Mouse (Mus musculus) liver, embryonic 14.5 days (tissue): ENCODE results near the gene Tstd2. TPM values are rescaled to one million over a fixed set of nuclear protein-coding genes. Genes with fewer than 3 reads are reported as not detected.

Source experiments
- ATAC-seq: fragments of 200-750 bp; cut with Nextera tagmentation; 2 replicates; pipeline ENCODE4 v1.8.0; 2017; ENCODE audit warnings: moderate number of reproducible peaks, mild to moderate bottlenecking, moderate library complexity; ENCODE audit not compliant: insufficient read depth
- DNase-seq, 3 experiments: peaks; one replicate each; pipeline ENCODE4 v3.0.0-alpha.2; 2012 to 2013; ENCODE audit warnings: low read depth in 3 of 3, low spot score in 3 of 3
- H3K27ac ChIP-seq: fragments of 300-500 bp; sonication (generic); 2 replicates; pipeline ENCODE4 v1.5.1; 2014; ENCODE audit warnings: moderate library complexity, mild to moderate bottlenecking, control low read depth, inconsistent platforms
- H3K27me3 ChIP-seq: fragments of 300-500 bp; sonication (generic); 2 replicates; pipeline ENCODE4 v1.6.1; 2014; ENCODE audit warnings: mild to moderate bottlenecking, low read length, moderate library complexity; ENCODE audit not compliant: control insufficient read depth, insufficient read depth
- H3K36me3 ChIP-seq: fragments of 300-500 bp; sonication (generic); replicated peaks from 2 replicates; pipeline ENCODE4 v1.6.1; 2014; ENCODE audit warnings: low read depth; ENCODE audit not compliant: control insufficient read depth, insufficient read depth
- H3K4me1 ChIP-seq, 2 experiments: fragments of 200-500 bp in 1 of 2; fragments of 300-500 bp in 1 of 2; sonication (generic) in 1 of 2; replicated peaks; 2 replicates each; pipeline ENCODE4 v1.6.1; 2012 to 2014; ENCODE audit warnings: antibody characterized with exemption in 1 of 2, inconsistent platforms in 1 of 2, low read length in 1 of 2; ENCODE audit not compliant: control insufficient read depth in 2 of 2, insufficient read depth in 2 of 2
- H3K4me2 ChIP-seq: fragments of 300-500 bp; sonication (generic); 2 replicates; pipeline ENCODE4 v1.6.1; 2014; ENCODE audit warnings: low read depth, mild to moderate bottlenecking, control low read depth, moderate library complexity
- H3K4me3 ChIP-seq, 2 experiments: fragments of 200-500 bp in 1 of 2; fragments of 300-500 bp in 1 of 2; sonication (generic) in 1 of 2; 2 replicates each; pipeline ENCODE4 v1.5.1; 2012 to 2014; ENCODE audit warnings: low read depth in 2 of 2, low read length in 2 of 2, mild to moderate bottlenecking in 2 of 2, control low read depth in 1 of 2, inconsistent platforms in 1 of 2, moderate library complexity in 1 of 2; ENCODE audit not compliant: insufficient read depth in 1 of 2
- H3K9ac ChIP-seq: fragments of 300-500 bp; sonication (generic); replicated peaks from 2 replicates; pipeline ENCODE4 v1.6.1; 2014; ENCODE audit warnings: mild to moderate bottlenecking, control low read depth, moderate library complexity
- H3K9me3 ChIP-seq: fragments of 300-500 bp; sonication (generic); 2 replicates; pipeline ENCODE4 v1.6.1; 2016; ENCODE audit warnings: low read length, mixed read lengths; ENCODE audit not compliant: control insufficient read depth
- CTCF ChIP-seq: IDR thresholded peaks from 2 replicates; pipeline ENCODE4 v1.5.1; 2016; ENCODE audit warnings: antibody characterized with exemption, low read depth, control low read depth
- EP300 ChIP-seq: IDR thresholded peaks from 2 replicates; pipeline ENCODE4 v1.6.1; 2016; ENCODE audit warnings: antibody characterized with exemption, low read depth
- WGBS: fragments of 180-500 bp; shearing (Covaris S2); extraction: QIAGEN DNeasy Blood & Tissue Kit; methylation state at CpG from one replicate; pipeline ENCODE4 v1.1.7; 2014; ENCODE audit not compliant: insufficient replicate concordance; 5-methylcytosine and 5-hydroxymethylcytosine counted together
- polyA plus RNA-seq, 2 experiments: library from polyadenylated mRNA; depleted of rRNA in 1 of 2; stranded (reverse) in 1 of 2; unstranded in 1 of 2; fragments of >200 nt; fragmentation: Nextera tagmentation in 1 of 2; extraction: Ambion mirVana in 1 of 2; gene quantifications; 2 replicates each; pipeline versions ENCODE4 v1.2.1 to v1.2.3; 2012 to 2014

Tstd2 gene
- polyA plus RNA-seq, 2 experiments, result 3.8 to 6.0 TPM

DNA sequence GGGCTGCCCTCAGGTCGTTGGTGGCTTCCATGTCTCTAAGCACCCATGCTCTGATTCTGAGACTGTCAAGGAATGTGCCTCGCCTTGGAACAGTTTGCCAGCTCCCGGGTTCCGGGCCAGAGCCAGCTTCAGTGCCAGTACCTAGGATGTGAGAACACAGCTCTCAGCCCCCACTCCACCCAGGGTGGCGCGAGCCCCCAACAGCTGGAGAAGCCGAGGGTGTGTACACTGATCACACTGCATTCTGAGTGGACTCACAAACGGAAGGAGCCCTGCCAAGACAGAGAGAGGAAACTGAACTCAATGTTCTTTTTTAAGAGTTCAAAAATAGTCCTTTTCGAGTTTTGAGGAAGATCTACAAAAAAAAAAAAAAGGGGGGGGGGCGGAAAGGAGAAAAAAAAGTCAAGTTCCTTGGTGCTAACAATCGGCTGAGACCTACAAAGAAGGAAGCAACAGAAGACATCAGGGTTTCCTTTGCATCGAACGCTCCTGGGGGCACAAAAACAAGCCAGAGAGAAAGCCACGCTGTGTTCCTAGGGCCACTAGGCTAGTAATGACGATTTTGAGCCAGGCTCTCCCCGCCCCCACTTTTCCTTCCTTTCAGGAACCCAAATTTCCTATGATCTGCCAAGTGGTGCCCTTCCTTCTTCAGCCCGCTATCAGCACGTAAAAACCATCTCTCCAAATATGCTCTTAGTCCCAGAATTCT lies 51.6 kb downstream of the Tstd2 start:
- WGBS, result 58% methylated on average over 17 of the region's 18 CpGs
- peaks cover 92% of the 10 kb centered on the region for H3K36me3 ChIP-seq
- TF ChIP-seq CTCF, result no peak
- no peak for TF ChIP-seq EP300
- ATAC-seq (no peak), DNase-seq (no peak)
- no peaks in the 10 kb centered on the region for H3K9me3 ChIP-seq
- H3K9ac ChIP-seq, result no peak overlapping the region
- no peaks in the 10 kb centered on the region for H3K27me3 ChIP-seq
- no peak overlapping the region for H3K4me3 ChIP-seq
- H3K27ac ChIP-seq, result no peak overlapping the region
- no peaks in the 10 kb centered on the region for H3K4me1 ChIP-seq
- no peak overlapping the region for H3K4me2 ChIP-seq

DNA sequence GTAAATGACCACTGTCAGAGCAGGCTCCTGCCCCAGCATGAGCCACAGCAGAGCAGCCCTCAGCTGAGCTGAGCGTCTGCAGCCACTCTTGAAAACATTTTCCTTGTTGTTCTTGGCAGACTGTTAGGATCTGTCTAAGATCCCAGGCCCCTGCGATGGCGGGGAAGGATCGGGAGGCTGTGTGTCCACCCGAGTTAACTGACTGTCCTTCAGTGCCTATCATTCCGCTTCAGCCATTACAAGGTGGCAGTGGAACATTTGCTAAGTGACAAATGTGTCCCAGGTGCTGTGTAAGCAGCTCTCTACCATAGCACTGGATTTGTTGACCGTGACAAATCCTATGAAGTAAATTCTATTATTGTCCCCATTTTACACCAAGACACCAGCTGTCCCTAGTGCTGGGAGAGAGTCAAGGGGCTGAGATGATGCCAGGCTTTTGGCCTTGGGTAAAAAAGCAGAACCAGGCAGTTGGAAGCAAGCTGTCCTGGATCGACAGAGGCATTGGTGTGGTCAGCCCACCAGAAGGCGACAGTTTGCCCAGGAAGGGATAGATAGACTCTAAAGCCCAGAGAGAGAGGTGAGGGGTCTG lies 53.2 kb downstream of the Tstd2 start:
- Histone ChIP-seq H3K4me3 (no peak overlapping the region), H3K4me1 (no peaks in the 10 kb centered on the region), H3K4me2 (no peak overlapping the region), H3K36me3 (peaks cover 84% of the 10 kb centered on the region), H3K9ac (no peak overlapping the region), H3K27ac (no peak overlapping the region), H3K27me3 (no peaks in the 10 kb centered on the region), H3K9me3 (no peaks in the 10 kb centered on the region)
- DNase-seq (no peak), ATAC-seq (no peak)
- WGBS, result 82% methylated on average over 9 of the region's 9 CpGs
- TF ChIP-seq EP300 (no peak), CTCF (no peak)

DNA sequence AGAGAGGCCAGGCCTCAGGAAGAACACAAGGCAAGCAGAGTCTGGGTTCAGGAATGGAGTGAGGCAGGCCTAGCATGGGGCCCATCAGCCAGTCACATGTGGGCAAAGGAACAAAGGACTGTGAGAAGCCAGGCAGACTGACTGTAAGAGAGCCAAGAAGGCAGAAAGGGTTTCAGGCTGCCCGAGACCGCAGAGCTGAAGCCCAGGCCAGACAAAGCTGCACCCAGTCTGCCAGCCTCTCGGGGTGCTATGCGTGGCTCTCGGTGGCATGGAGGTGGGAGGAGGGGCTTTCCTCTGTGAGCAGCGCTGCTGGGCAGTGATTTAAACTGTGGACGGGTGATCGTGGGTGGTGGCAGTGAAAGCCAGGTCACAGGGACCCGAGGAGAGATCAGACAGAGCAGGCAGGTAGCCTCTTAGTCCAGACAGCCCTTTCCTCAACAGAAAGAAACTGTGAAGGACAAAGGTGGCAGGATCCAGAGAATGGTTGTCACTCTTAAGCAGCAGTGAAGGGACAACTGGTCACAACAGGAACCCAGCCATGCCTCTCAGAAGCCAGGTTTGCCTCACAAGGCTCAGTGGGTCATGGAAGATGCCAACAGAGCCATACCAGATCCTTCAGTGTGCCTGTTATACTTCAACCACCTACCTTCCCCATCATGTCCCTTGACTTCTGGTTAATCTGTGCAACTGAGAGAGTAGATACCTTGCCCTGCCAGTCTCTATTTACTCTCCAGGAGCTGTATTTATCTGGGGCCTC lies 53.9 kb downstream of the Tstd2 start:
- Histone ChIP-seq H3K27me3 (no peaks in the 10 kb centered on the region), H3K4me1 (no peaks in the 10 kb centered on the region), H3K36me3 (peaks cover 84% of the 10 kb centered on the region), H3K27ac (no peak overlapping the region), H3K9me3 (no peaks in the 10 kb centered on the region), H3K4me3 (no peak overlapping the region), H3K9ac (no peak overlapping the region), H3K4me2 (no peak overlapping the region)
- TF ChIP-seq EP300 (no peak), CTCF (no peak)
- DNase-seq (no peak), ATAC-seq (no peak)
- whole genome bisulfite sequencing, result 86% methylated on average over 9 of the region's 9 CpGs

DNA sequence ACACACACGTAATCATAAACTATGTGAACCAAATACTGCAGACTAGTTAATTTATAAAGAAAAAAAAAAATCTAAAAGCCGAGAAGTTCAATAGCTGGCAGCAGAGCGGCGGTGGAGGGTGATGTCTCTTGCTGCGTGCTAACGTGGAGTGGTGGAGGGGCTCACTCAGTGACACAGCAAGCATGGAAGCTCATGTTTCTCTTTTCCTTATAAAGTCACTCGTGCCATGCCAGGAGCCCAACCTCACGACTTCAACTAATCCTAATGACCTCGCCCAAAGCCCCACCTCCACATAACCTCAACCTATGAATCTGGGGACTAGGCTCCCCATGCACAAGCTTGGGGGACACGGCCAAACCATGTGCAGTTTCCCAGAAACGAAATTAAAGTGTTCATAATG lies 55.9 kb downstream of the Tstd2 start:
- TF ChIP-seq CTCF (no peak), EP300 (no peak)
- no peaks in the 10 kb centered on the region for H3K9me3 ChIP-seq
- ATAC-seq (no peak), DNase-seq (no peak)
- H3K27me3 ChIP-seq, result no peaks in the 10 kb centered on the region
- no peak overlapping the region for H3K4me2 ChIP-seq
- peaks cover 88% of the 10 kb centered on the region for H3K36me3 ChIP-seq
- H3K27ac ChIP-seq, result no peak overlapping the region
- 75% methylated on average over 11 of the region's 11 CpGs for WGBS
- H3K4me3 ChIP-seq, result no peak overlapping the region
- H3K9ac ChIP-seq, result no peak overlapping the region
- no peaks in the 10 kb centered on the region for H3K4me1 ChIP-seq

DNA sequence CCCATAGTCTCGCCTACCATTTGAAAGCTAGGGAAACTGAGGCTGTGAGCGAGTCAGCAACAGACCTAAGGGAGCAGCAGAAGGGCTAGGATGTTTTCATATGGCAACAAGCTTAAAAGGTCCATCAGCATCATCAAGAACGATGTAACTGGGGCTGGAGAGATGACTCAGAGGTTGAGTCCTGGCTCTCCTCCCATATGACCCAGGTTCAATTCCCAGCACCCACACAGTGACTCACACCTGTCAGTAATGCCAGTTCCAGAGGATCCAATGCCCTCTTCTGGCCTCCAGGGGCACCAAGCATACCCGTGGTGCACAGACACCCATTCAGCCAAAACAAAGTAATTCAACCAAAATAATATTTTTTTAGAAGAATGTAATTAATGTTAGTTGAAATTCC lies 58.2 kb downstream of the Tstd2 start:
- Histone ChIP-seq H3K36me3 (peaks cover 70% of the 10 kb centered on the region), H3K27me3 (no peaks in the 10 kb centered on the region), H3K9ac (no peak overlapping the region), H3K4me2 (no peak overlapping the region), H3K27ac (no peak overlapping the region), H3K4me3 (no peak overlapping the region), H3K4me1 (no peaks in the 10 kb centered on the region), H3K9me3 (no peaks in the 10 kb centered on the region)
- TF ChIP-seq EP300 (no peak), CTCF (peak; percentile 21)
- WGBS, result 88% methylated on average over 4 of the region's 4 CpGs
- DNase-seq (no peak), ATAC-seq (no peak)
